In genomic region chr9:72846160-72846559, GRCm38 (mm10) we compare ENCODE assay signal across 16 mouse cellular contexts. TPM values are rescaled to one million over a fixed set of nuclear protein-coding genes. Genes with fewer than 3 reads are reported as not detected.
DNase-seq lines count a peak whose midpoint lies in the region; TF ChIP-seq lines count a peak whose summit lies in the region.
"Had no signal": no experiment of that assay in that cellular context is flagged by ENCODE, and none has a peak within 500 bp of the region (broad histone marks: within the 10 kb centered on the region; RNA-seq: fewer than 3 reads in every experiment).

No protein-coding gene starts in this region.

- TF ChIP-seq CTCF in cerebellum, adult 2 months (IDR thresholded peaks at IDR 0.05; ENCODE audit: borderline replicate concordance, insufficient read depth, low read depth, low read length): no peak

- peak; percentile 30 for DNase-seq in kidney, adult 11 months
- no peak for DNase-seq in kidney, postnatal 14 days
- DNase-seq in 3134 (ENCODE audit: extremely low read depth, insufficient read length, low spot score): peak; percentile 76
- peak; percentile 82 for DNase-seq in Muller cell, postnatal 12 days (ENCODE audit: inconsistent ontology term)
- peak; percentile 13 for DNase-seq in adrenal gland, postnatal 25 days
- no peak for DNase-seq in B cell, adult 2 months
- DNase-seq in yolk sac, embryonic 10.5 days (ENCODE audit: low spot score): no peak
- DNase-seq in cerebellum, adult 2 months: no peak
- DNase-seq: cerebellum, adult 8-10 months; gastrocnemius, postnatal 25 days; heart, postnatal 10 days; lung, adult 2 months; thymus, postnatal 25 days had no signal

- no peak overlapping the region for H3K4me3 ChIP-seq in cerebellum, adult 2 months (replicated peaks; ENCODE audit: insufficient read depth, low read depth, low read length)

- no peak for TF ChIP-seq POLR2A in cerebellum, adult 2 months (IDR thresholded peaks at IDR 0.05; ENCODE audit: borderline replicate concordance, insufficient read depth, low read length)

- 85% methylated on average over 4 of the region's 4 CpGs for WGBS in cerebellum, adult 2 months

- H3K27ac ChIP-seq in cerebellum, adult 2 months (ENCODE audit: insufficient read depth, low read length): no peak overlapping the region
- H3K27ac ChIP-seq: hindbrain, embryonic 14.5 days; macrophage had no signal

- H3K4me1 ChIP-seq in cerebellum, adult 2 months (ENCODE audit: control insufficient read depth, insufficient read depth, low read length): no peaks in the 10 kb centered on the region

- no peaks in the 10 kb centered on the region for H3K27me3 ChIP-seq in cerebellum, adult 2 months (ENCODE audit: control insufficient read depth, insufficient read depth, low read length)

RNA-seq across cellular contexts. Expression of gene Prtg, which starts 39.5 kb away (rescaled TPM):
- 0.43 and 0.58 TPM in 2 replicates for total RNA-seq in adrenal gland, postnatal 25 days (2021)
- polyA plus RNA-seq in cerebellum, adult 2 months (2012; rRNA removed): 0.46 and 0.57 TPM in 2 replicates
- polyA plus RNA-seq: G1E, macrophage had no signal

Comparison
In these comparisons a context has a peak if more than half of its experiments do, and no peak if none do; other contexts are left out.
1. DNase-seq: peak in kidney, adult 11 months (single experiment), 3134 (single experiment), Muller cell, postnatal 12 days (single experiment) and adrenal gland, postnatal 25 days (single experiment); none in kidney, postnatal 14 days (single experiment), B cell, adult 2 months (0 of 2), yolk sac, embryonic 10.5 days (single experiment) and cerebellum, adult 2 months (0 of 2).